Mouse (Mus musculus) lung, embryonic 14.5 days (tissue): ENCODE results near the gene Nelfe. TPM values are rescaled to one million over a fixed set of nuclear protein-coding genes. Genes with fewer than 3 reads are reported as not detected.
"Not testable (repeated sequence)": the region's sequence is repeated elsewhere in the genome, so short reads cannot be mapped to it uniquely, and the experiment has no call there.

ENCODE experiments used
- ATAC-seq: fragments of 200-750 bp; cut with Nextera tagmentation; 2 replicates; pipeline ENCODE4 v1.8.0; 2017; ENCODE audit warnings: mild to moderate bottlenecking, moderate TSS enrichment, moderate library complexity; ENCODE audit not compliant: insufficient read depth
- DNase-seq: peaks from one replicate; pipeline ENCODE4 v3.0.0-alpha.2; 2015
- H3K27ac ChIP-seq: fragments of 300-500 bp; sonication (generic); 2 replicates; pipeline ENCODE4 v1.5.1; 2014; ENCODE audit warnings: low read depth, mild to moderate bottlenecking, moderate library complexity
- H3K27me3 ChIP-seq: fragments of 300-500 bp; sonication (generic); 2 replicates; pipeline ENCODE4 v1.6.1; 2014; ENCODE audit warnings: low read length, control low read depth; ENCODE audit not compliant: insufficient read depth
- H3K36me3 ChIP-seq: fragments of 300-500 bp; sonication (generic); 2 replicates; pipeline ENCODE4 v1.6.1; 2014; ENCODE audit warnings: control low read depth; ENCODE audit not compliant: insufficient read depth
- H3K4me1 ChIP-seq: fragments of 300-500 bp; sonication (generic); 2 replicates; pipeline ENCODE4 v1.6.1; 2014; ENCODE audit warnings: antibody characterized with exemption, control low read depth; ENCODE audit not compliant: insufficient read depth
- H3K4me2 ChIP-seq: fragments of 300-500 bp; sonication (generic); 2 replicates; pipeline ENCODE4 v1.6.1; 2014; ENCODE audit warnings: mild to moderate bottlenecking
- H3K4me3 ChIP-seq: fragments of 300-500 bp; sonication (generic); 2 replicates; pipeline ENCODE4 v1.5.1; 2014; ENCODE audit warnings: low read depth, low read length
- H3K9ac ChIP-seq: fragments of 300-500 bp; sonication (generic); 2 replicates; pipeline ENCODE4 v1.6.1; 2014
- H3K9me3 ChIP-seq: fragments of 300-500 bp; sonication (generic); 2 replicates; pipeline ENCODE4 v1.6.1; 2016; ENCODE audit warnings: low read depth, low read length, control low read depth
- CTCF ChIP-seq: IDR thresholded peaks from 2 replicates; pipeline ENCODE4 v1.5.1; 2016; ENCODE audit warnings: antibody characterized with exemption, low read depth
- WGBS: fragments of 180-500 bp; shearing (Covaris S2); extraction: QIAGEN DNeasy Blood & Tissue Kit; methylation state at CpG from one replicate; pipeline ENCODE4 v1.1.7; 2014; 5-methylcytosine and 5-hydroxymethylcytosine counted together
- polyA plus RNA-seq: library from polyadenylated mRNA; unstranded; fragments of >200 nt; fragmentation: Nextera tagmentation; extraction: Ambion mirVana; gene quantifications from 2 replicates; pipeline ENCODE4 v1.2.1, GENCODE M21; 2014

The Nelfe gene
- 110 and 115 TPM in 2 replicates for polyA plus RNA-seq

DNA sequence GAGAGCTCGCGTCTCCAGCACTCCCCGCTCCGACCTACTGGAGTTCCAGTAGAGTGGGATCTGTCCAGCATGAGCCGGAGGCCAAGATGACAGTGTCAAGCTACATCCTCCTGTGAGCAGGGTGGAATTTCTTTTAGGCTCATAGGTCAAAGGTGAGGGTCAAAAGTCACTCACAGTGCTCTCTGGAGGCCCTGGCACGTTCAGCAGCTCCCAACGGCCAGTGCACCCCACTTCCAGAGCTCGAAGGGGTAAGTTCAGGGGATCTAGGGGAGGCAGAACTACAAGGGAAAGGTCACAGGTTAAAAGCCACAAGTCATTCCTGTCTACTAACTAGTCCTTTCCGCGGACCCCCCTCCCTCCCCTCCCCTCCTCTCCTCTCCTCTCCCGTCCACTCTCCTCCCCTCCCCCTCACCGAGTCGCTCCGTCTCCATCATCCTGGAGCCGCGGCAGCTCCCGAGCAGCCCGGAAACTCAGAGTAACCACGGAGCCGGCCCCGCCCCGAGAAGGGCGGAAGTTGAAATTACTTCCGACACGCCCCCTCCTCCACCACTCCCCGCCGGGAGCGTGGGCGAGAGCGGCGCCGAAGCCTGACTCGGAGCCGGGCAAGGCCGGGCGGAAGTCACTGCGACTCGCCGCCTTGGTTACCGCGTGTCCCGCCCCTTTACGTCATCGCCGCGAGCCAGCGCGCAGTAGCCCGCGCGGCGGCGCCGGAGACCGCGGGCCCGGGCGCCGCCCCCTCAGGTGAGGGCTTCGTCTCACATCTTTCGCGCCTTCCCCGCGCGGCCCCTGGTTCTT, at the start of gene Nelfe, which contains the start of gene Skiv2l:
TSS of gene Nelfe (plus strand) at position 670 of the 795 bp plus-strand sequence.
TSS of gene Skiv2l (minus strand) at position 489 of the 795 bp plus-strand sequence.
- H3K36me3 ChIP-seq: peaks cover 56% of the 10 kb centered on the region
- DNase-seq (peak; percentile 99), ATAC-seq (peak; percentile 98)
- under 1% methylated on average over 65 of the region's 65 CpGs for WGBS
- TF ChIP-seq CTCF: no peak
- H3K4me2 ChIP-seq: peak within 1 kb of the TSS; percentile 85
- H3K27me3 ChIP-seq: no peaks in the 10 kb centered on the region
- H3K4me3 ChIP-seq: peak within 1 kb of the TSS; percentile 63
- no peak within 1 kb of the TSS for H3K27ac ChIP-seq
- peaks cover 10% of the 10 kb centered on the region; the same call in 1 of the 2 replicates for H3K4me1 ChIP-seq
- no peaks in the 10 kb centered on the region for H3K9me3 ChIP-seq
- H3K9ac ChIP-seq: peak within 1 kb of the TSS; percentile 69

GRCm38 (mm10) chr17:34800781-34801305, 49.3 kb upstream of the Nelfe start:
- not testable (repeated sequence) for H3K4me1 ChIP-seq, H3K4me2 ChIP-seq, H3K9ac ChIP-seq, H3K27me3 ChIP-seq, ATAC-seq, DNase-seq, H3K36me3 ChIP-seq, H3K27ac ChIP-seq, H3K9me3 ChIP-seq, H3K4me3 ChIP-seq
- WGBS: 89% methylated on average over 13 of the region's 16 CpGs

DNA sequence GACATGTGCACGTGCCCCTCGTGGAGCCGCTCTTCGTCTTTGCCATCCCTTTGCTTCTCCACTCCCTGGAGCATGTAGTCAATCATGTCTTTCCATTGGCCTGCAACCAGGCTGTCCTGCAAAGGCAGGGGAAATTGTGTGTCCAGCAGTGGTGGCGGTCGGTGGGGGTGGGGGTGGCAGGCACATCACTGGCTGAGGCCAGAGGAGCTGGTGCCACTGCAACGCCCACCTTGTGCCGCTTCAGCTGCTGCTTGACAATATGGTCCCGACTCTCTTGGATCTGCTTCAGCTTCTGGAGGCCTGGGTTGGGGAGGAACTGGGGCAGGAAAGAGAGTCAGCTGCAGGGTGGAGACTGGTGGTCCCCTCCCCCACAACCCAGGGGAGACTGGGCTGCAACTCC, 47.4 kb upstream of the Nelfe start:
- not testable (repeated sequence) for H3K27ac ChIP-seq, H3K4me3 ChIP-seq, H3K4me1 ChIP-seq, H3K27me3 ChIP-seq, H3K9ac ChIP-seq, H3K36me3 ChIP-seq, ATAC-seq, H3K4me2 ChIP-seq, H3K9me3 ChIP-seq, DNase-seq
- WGBS: 93% methylated on average over 9 of the region's 9 CpGs

DNA sequence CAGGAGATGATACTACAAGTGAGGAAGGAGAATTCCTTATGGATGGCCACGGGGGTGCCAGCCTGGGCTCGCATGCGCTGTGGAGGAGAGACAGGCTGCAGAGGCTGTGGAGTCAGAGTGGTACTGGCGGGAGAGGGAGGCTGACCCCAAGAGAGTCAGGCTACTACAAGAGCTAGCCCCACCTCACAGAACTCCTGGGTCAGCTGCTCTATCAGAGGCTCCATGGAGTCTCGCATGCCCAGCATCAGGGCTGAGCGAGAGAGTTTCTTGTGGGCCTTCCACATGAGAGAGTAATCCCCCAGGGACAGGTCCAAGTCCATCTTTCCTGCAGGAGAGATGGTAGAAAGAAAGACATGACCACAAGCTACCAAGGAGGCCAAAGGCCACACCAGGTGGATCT, 46.8 kb upstream of the Nelfe start:
- not testable (repeated sequence) for H3K4me2 ChIP-seq, H3K27me3 ChIP-seq, H3K9ac ChIP-seq, H3K9me3 ChIP-seq, H3K4me3 ChIP-seq, ATAC-seq, H3K4me1 ChIP-seq, H3K36me3 ChIP-seq, H3K27ac ChIP-seq, DNase-seq
- WGBS: 89% methylated on average over 6 of the region's 6 CpGs

DNA sequence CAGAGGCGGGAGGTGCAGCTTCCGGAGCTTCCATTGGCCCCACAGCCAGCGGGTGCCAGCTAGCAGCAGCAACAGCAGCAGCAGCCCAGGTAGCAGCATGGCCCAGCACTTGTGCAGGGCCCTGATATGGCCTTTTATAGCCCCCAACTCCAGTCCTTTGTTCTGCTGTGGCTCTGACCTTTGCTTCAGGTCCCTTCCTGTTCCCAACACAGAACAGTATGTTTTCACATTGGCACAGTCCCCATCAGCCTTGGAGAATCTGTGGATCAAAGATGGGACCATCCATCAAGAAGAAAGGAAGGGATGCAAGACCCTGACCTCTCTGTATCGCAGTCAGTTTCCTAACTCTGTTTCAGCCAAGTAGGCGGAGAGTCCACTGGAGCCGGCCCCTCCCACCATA, 45.9 kb upstream of the Nelfe start, which contains the start of gene Cyp21a1:
TSS of gene Cyp21a1 (minus strand) at position 261 of the 400 bp plus-strand sequence.
- DNase-seq, H3K27me3 ChIP-seq, H3K27ac ChIP-seq, ATAC-seq, H3K36me3 ChIP-seq, H3K4me3 ChIP-seq, H3K9me3 ChIP-seq, H3K4me2 ChIP-seq, H3K9ac ChIP-seq, H3K4me1 ChIP-seq: not testable (repeated sequence)
- WGBS: 87% methylated on average over 3 of the region's 6 CpGs

DNA sequence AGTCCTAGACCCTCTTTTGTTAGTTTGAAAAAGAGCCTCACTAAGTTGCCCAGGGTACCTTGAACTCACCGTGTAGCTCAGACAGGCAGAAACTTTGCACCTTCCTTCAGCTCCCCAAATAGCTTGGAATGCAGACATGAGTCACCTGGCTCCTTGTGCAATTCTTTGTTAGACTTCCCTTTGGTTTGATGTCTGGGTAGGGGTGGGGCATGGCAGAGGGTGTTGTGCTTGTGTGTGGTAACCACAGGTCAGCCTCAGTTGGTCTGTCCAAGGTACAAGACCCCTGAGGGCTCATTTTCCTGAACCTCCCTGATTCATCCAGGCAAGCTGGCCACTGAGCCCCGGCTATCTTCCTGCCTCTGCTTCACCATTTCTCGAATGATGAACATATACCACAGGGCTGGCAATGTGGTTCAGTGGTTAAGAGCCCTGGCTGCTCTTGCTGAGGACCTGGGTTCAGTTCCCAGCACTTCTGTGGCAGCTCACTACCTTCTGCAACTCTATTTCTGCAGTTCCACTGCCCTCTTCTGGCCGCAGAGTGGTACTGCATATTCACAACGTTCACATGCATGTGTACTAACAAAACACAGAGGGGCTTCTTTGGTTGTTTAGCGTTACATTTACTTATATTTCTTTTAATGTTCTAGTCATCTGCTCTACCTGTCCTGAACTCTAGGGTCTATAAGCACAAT, 45.2 kb upstream of the Nelfe start:
- Histone ChIP-seq H3K9ac (no peak overlapping the region), H3K36me3 (no peaks in the 10 kb centered on the region), H3K27me3 (no peaks in the 10 kb centered on the region), H3K4me3 (no peak overlapping the region), H3K9me3 (0 out of 2 replicates have a peak, but pooled peaks cover 7% of the 10 kb centered on the region), H3K4me1 (no peaks in the 10 kb centered on the region), H3K27ac (no peak overlapping the region), H3K4me2 (no peak overlapping the region)
- peak; percentile 42 for TF ChIP-seq CTCF
- WGBS: 61% methylated on average over 6 of the region's 6 CpGs
- ATAC-seq (no peak), DNase-seq (no peak)

GRCm38 (mm10) chr17:34807176-34807575, 43.0 kb upstream of the Nelfe start:
- DNase-seq (no peak), ATAC-seq (no peak)
- Histone ChIP-seq H3K9ac (no peak overlapping the region), H3K36me3 (no peaks in the 10 kb centered on the region), H3K9me3 (0 out of 2 replicates have a peak, but pooled peaks cover 7% of the 10 kb centered on the region), H3K4me2 (no peak overlapping the region), H3K27me3 (no peaks in the 10 kb centered on the region), H3K4me1 (no peaks in the 10 kb centered on the region), H3K27ac (no peak overlapping the region), H3K4me3 (no peak overlapping the region)
- WGBS: 62% methylated on average over 3 of the region's 3 CpGs
- no peak for TF ChIP-seq CTCF
